Mouse (Mus musculus): ENCODE results near the gene Diaph2. TPM values are rescaled to one million over a fixed set of nuclear protein-coding genes. Genes with fewer than 3 reads are reported as not detected.
A peak's percentile ranks its signal among the peaks of the same experiment; 100 is the strongest.
"Not testable (repeated sequence)": the region's sequence is repeated elsewhere in the genome, so short reads cannot be mapped to it uniquely, and the experiment has no call there.

Gene Diaph2
- polyA plus RNA-seq, 1 experiment from 2014 or later: 6.8 TPM

DNA sequence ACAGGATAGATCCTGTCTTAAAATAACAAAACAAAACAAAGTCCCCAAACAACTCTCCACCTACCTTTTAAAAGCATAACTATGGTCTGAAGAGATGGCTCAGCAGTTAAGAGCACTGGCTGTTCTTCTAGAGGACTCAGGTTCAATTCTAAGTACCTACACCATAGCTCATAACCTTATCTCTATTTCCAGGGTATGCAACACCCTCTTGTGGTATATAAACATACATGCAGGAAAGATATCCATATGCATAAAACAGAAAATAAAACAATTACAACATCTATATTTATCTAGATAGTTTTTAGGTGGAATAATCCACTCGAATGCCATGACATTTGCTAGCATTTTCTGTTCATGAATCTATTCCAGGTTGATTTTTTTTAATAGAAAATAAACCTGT is 27.2 kb downstream of the Diaph2 start:
- DNase-seq (ENCODE audit: low spot score): no peak
- no peaks in the 10 kb centered on the region for H3K36me3 ChIP-seq (ENCODE audit: control insufficient read depth, insufficient read depth, low read length)
- 73% methylated on average over 1 of the region's 1 CpGs for WGBS
- no peak overlapping the region for H3K9ac ChIP-seq (ENCODE audit: low read depth, low read length)
- H3K4me2 ChIP-seq (replicated peaks; ENCODE audit: low read depth, low read length): no peak overlapping the region
- no peaks in the 10 kb centered on the region for H3K27me3 ChIP-seq (ENCODE audit: control insufficient read depth, insufficient read depth, low read length)
- no peaks in the 10 kb centered on the region for H3K4me1 ChIP-seq (replicated peaks; ENCODE audit: control insufficient read depth, insufficient read depth, low read length)
- H3K4me3 ChIP-seq (ENCODE audit: low read depth, low read length): no peak overlapping the region
- H3K9me3 ChIP-seq (ENCODE audit: control insufficient read depth, low read length): no peaks in the 10 kb centered on the region
- ATAC-seq (ENCODE audit: low FRiP score): no peak
- H3K27ac ChIP-seq (ENCODE audit: low read depth, low read length): no peak overlapping the region

- 89% methylated on average over 4 of the region's 4 CpGs for WGBS
Measured at GRCm38 (mm10) chrX:129777404-129777962, 27.9 kb downstream of the Diaph2 start.

GRCm38 (mm10) chrX:129781844-129782243 is 32.3 kb downstream of the Diaph2 start:
- Histone ChIP-seq H3K4me1 (replicated peaks; ENCODE audit: control insufficient read depth, insufficient read depth, low read length) (no peaks in the 10 kb centered on the region), H3K27me3 (ENCODE audit: control insufficient read depth, insufficient read depth, low read length) (no peaks in the 10 kb centered on the region), H3K9ac (ENCODE audit: low read depth, low read length) (no peak overlapping the region), H3K4me2 (replicated peaks; ENCODE audit: low read depth, low read length) (no peak overlapping the region), H3K27ac (ENCODE audit: low read depth, low read length) (no peak overlapping the region), H3K36me3 (ENCODE audit: control insufficient read depth, insufficient read depth, low read length) (no peaks in the 10 kb centered on the region), H3K4me3 (ENCODE audit: low read depth, low read length) (no peak overlapping the region), H3K9me3 (ENCODE audit: control insufficient read depth, low read length) (no peaks in the 10 kb centered on the region)
- DNase-seq (ENCODE audit: low spot score) (no peak), ATAC-seq (ENCODE audit: low FRiP score) (no peak)
- 84% methylated on average over 2 of the region's 2 CpGs for WGBS

More at GRCm38 (mm10) chrX:129777404-129777962, 27.9 kb downstream of the Diaph2 start:
- no peak overlapping the region for H3K27ac ChIP-seq (ENCODE audit: low read depth, low read length)
- H3K9me3 ChIP-seq (ENCODE audit: control insufficient read depth, low read length): no peaks in the 10 kb centered on the region
- no peaks in the 10 kb centered on the region for H3K4me1 ChIP-seq (replicated peaks; ENCODE audit: control insufficient read depth, insufficient read depth, low read length)
- H3K27me3 ChIP-seq (ENCODE audit: control insufficient read depth, insufficient read depth, low read length): no peaks in the 10 kb centered on the region
- DNase-seq (ENCODE audit: low spot score) (no peak), ATAC-seq (ENCODE audit: low FRiP score) (no peak)
- no peaks in the 10 kb centered on the region for H3K36me3 ChIP-seq (ENCODE audit: control insufficient read depth, insufficient read depth, low read length)
- no peak overlapping the region for H3K4me3 ChIP-seq (ENCODE audit: low read depth, low read length)
- no peak overlapping the region for H3K9ac ChIP-seq (ENCODE audit: low read depth, low read length)
- H3K4me2 ChIP-seq (replicated peaks; ENCODE audit: low read depth, low read length): no peak overlapping the region

DNA sequence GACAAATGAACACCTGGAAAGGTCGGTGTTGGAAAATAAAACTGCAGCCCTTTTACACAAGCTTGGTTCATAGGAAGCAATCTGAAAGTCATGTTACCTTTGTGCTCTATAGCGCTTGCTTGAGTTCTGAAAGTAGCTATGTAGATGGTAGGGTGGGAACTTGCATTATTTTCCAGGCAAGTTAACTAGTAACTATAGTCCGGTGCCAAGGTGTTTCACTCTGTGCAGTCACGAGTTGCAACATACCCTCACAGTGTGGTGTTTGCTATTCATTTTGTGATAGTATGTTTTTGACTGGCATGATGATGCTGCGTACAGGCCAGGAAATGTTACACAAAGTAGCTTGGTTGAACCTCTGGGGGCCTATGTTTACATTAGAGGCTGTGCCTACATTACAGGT is 34.5 kb downstream of the Diaph2 start:
- ATAC-seq (ENCODE audit: low FRiP score) (no peak), DNase-seq (ENCODE audit: low spot score) (no peak)
- H3K4me3 ChIP-seq (ENCODE audit: low read depth, low read length): no peak overlapping the region
- H3K9ac ChIP-seq (ENCODE audit: low read depth, low read length): no peak overlapping the region
- H3K36me3 ChIP-seq (ENCODE audit: control insufficient read depth, insufficient read depth, low read length): no peaks in the 10 kb centered on the region
- no peak overlapping the region for H3K4me2 ChIP-seq (replicated peaks; ENCODE audit: low read depth, low read length)
- WGBS: 88% methylated on average over 5 of the region's 5 CpGs
- H3K4me1 ChIP-seq (replicated peaks; ENCODE audit: control insufficient read depth, insufficient read depth, low read length): no peaks in the 10 kb centered on the region
- H3K9me3 ChIP-seq (ENCODE audit: control insufficient read depth, low read length): no peaks in the 10 kb centered on the region
- no peaks in the 10 kb centered on the region for H3K27me3 ChIP-seq (ENCODE audit: control insufficient read depth, insufficient read depth, low read length)
- H3K27ac ChIP-seq (ENCODE audit: low read depth, low read length): no peak overlapping the region

DNA sequence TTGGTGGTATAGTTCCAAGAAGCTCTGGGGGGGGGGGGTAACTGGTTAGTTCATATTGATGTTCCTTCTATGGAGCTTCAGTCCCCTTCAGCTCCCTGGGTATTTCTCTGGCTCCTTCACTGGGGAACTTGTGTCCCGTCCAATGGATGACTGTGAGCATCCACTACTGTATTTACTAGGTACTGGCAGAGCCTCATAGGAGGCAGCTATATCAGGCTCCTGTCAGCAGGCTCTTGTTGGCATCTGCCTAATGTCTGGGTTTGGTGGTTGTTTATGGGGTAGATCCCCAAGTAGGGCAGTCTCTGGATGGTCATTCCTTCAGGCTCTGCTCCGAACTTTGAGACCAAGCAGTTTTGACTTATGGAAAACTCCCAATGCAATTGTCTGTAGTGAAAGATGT is 50.4 kb downstream of the Diaph2 start:
- H3K9ac ChIP-seq (ENCODE audit: low read depth, low read length); H3K36me3 ChIP-seq (ENCODE audit: control insufficient read depth, insufficient read depth, low read length); H3K4me3 ChIP-seq (ENCODE audit: low read depth, low read length); H3K4me2 ChIP-seq (replicated peaks; ENCODE audit: low read depth, low read length); ATAC-seq (ENCODE audit: low FRiP score); H3K27me3 ChIP-seq (ENCODE audit: control insufficient read depth, insufficient read depth, low read length); DNase-seq (ENCODE audit: low spot score); H3K27ac ChIP-seq (ENCODE audit: low read depth, low read length); H3K4me1 ChIP-seq (replicated peaks; ENCODE audit: control insufficient read depth, insufficient read depth, low read length); H3K9me3 ChIP-seq (ENCODE audit: control insufficient read depth, low read length): not testable (repeated sequence)
- WGBS: 93% methylated on average over 2 of the region's 2 CpGs

- Histone ChIP-seq H3K4me3 (ENCODE audit: low read depth, low read length) (no peak overlapping the region), H3K27me3 (ENCODE audit: control insufficient read depth, insufficient read depth, low read length) (no peaks in the 10 kb centered on the region), H3K27ac (ENCODE audit: low read depth, low read length) (no peak overlapping the region), H3K9me3 (ENCODE audit: control insufficient read depth, low read length) (no peaks in the 10 kb centered on the region), H3K4me1 (replicated peaks; ENCODE audit: control insufficient read depth, insufficient read depth, low read length) (no peaks in the 10 kb centered on the region), H3K9ac (ENCODE audit: low read depth, low read length) (no peak overlapping the region), H3K4me2 (replicated peaks; ENCODE audit: low read depth, low read length) (no peak overlapping the region), H3K36me3 (ENCODE audit: control insufficient read depth, insufficient read depth, low read length) (no peaks in the 10 kb centered on the region)
- 81% methylated on average over 2 of the region's 2 CpGs for WGBS
- DNase-seq (ENCODE audit: low spot score) (peak; percentile 4), ATAC-seq (ENCODE audit: low FRiP score) (no peak)
Measured at GRCm38 (mm10) chrX:129831903-129832302, 82.4 kb downstream of the Diaph2 start.

DNA sequence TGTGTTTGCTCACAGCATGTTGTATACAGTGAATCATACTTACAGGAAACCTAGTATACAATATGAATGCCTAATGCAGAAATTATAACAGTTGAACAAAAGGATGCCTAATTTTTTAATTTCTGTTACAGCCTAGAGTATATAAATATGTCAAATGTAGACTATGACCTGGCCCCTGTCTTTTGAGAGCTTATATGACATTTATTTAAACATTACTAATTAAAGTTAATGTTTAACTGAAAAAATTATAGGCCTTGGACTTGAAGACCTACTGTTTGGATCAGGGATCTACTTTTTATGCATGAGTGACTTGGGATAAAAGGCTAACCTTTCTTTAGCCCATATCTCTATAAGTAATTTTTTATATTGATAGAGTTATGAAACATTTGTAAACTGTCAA is 84.3 kb downstream of the Diaph2 start:
- no peaks in the 10 kb centered on the region for H3K27me3 ChIP-seq (ENCODE audit: control insufficient read depth, insufficient read depth, low read length)
- no peak overlapping the region for H3K9ac ChIP-seq (ENCODE audit: low read depth, low read length)
- ATAC-seq (ENCODE audit: low FRiP score) (no peak), DNase-seq (ENCODE audit: low spot score) (no peak)
- no peak overlapping the region for H3K27ac ChIP-seq (ENCODE audit: low read depth, low read length)
- no peak overlapping the region for H3K4me3 ChIP-seq (ENCODE audit: low read depth, low read length)
- H3K4me1 ChIP-seq (replicated peaks; ENCODE audit: control insufficient read depth, insufficient read depth, low read length): no peaks in the 10 kb centered on the region
- H3K4me2 ChIP-seq (replicated peaks; ENCODE audit: low read depth, low read length): no peak overlapping the region
- no peaks in the 10 kb centered on the region for H3K36me3 ChIP-seq (ENCODE audit: control insufficient read depth, insufficient read depth, low read length)
- no peaks in the 10 kb centered on the region for H3K9me3 ChIP-seq (ENCODE audit: control insufficient read depth, low read length)

DNA sequence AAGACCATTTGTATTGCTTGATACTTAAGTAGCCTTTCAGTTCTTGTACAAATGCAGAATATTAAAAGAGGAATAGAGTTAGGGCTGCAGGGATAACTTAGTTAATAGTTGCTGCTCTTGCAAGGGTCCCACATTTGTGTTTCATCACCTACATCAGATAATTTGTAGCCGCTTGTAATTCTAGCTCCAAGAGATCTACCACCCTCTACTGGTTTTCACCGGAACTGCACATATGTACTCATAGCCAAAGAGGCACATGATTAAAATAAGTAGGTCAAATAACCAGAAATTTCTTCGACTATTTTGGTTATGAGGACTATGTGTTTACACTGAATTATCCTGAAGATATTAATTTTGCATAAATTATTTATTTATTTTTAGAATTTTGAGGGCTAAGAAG is 134.9 kb downstream of the Diaph2 start:
- no peak overlapping the region for H3K27ac ChIP-seq (ENCODE audit: low read depth, low read length)
- H3K4me2 ChIP-seq (replicated peaks; ENCODE audit: low read depth, low read length): no peak overlapping the region
- DNase-seq (ENCODE audit: low spot score) (peak; percentile 47), ATAC-seq (ENCODE audit: low FRiP score) (no peak)
- H3K4me3 ChIP-seq (ENCODE audit: low read depth, low read length): no peak overlapping the region
- no peaks in the 10 kb centered on the region for H3K36me3 ChIP-seq (ENCODE audit: control insufficient read depth, insufficient read depth, low read length)
- no peaks in the 10 kb centered on the region for H3K9me3 ChIP-seq (ENCODE audit: control insufficient read depth, low read length)
- no peak overlapping the region for H3K9ac ChIP-seq (ENCODE audit: low read depth, low read length)
- WGBS: 16% methylated on average over 3 of the region's 3 CpGs
- H3K27me3 ChIP-seq (ENCODE audit: control insufficient read depth, insufficient read depth, low read length): no peaks in the 10 kb centered on the region
- no peaks in the 10 kb centered on the region for H3K4me1 ChIP-seq (replicated peaks; ENCODE audit: control insufficient read depth, insufficient read depth, low read length)

DNA sequence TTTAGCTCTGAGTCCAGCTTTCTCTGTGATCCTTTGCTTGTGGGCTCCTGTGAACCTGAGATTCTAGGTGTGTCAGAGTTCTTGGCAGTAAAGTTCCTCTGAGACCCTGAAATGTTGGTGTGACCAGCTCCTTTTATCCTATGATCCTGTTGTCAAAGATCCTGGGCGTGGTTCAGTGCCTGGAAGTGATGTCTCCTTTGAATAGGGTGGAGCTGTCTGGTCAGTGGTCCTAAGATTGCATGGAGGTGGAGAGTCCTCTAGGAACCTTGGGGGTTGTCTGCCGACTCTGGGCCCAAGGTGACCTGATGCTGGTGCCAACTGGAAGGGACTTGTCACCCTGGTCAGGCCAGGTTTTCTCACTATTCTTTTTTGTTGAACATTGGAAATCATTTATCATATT is 176.3 kb downstream of the Diaph2 start:
- H3K27ac ChIP-seq (ENCODE audit: low read depth, low read length): no peak overlapping the region
- no peak overlapping the region for H3K4me3 ChIP-seq (ENCODE audit: low read depth, low read length)
- H3K36me3 ChIP-seq (ENCODE audit: control insufficient read depth, insufficient read depth, low read length): no peaks in the 10 kb centered on the region
- H3K9me3 ChIP-seq (ENCODE audit: control insufficient read depth, low read length): no peaks in the 10 kb centered on the region
- H3K4me1 ChIP-seq (replicated peaks; ENCODE audit: control insufficient read depth, insufficient read depth, low read length): no peaks in the 10 kb centered on the region
- H3K9ac ChIP-seq (ENCODE audit: low read depth, low read length): no peak overlapping the region
- ATAC-seq (ENCODE audit: low FRiP score): no peak
- H3K27me3 ChIP-seq (ENCODE audit: control insufficient read depth, insufficient read depth, low read length): no peaks in the 10 kb centered on the region
- no peak overlapping the region for H3K4me2 ChIP-seq (replicated peaks; ENCODE audit: low read depth, low read length)
- WGBS: 88% methylated on average over 2 of the region's 2 CpGs
- no peak for DNase-seq (ENCODE audit: low spot score)

All from hindbrain, embryonic 11.5 days (tissue).